Mouse (Mus musculus) midbrain, embryonic 16.5 days (tissue): ENCODE data around the gene 7420426K07Rik. TPM values are rescaled to one million over a fixed set of nuclear protein-coding genes. Genes with fewer than 3 reads are reported as not detected.

ENCODE experiments used
- ATAC-seq: fragments of 200-750 bp; cut with Nextera tagmentation; 2 replicates; pipeline ENCODE4 v1.8.0; 2017; ENCODE audit warnings: moderate TSS enrichment
- H3K27ac ChIP-seq: fragments of 300-500 bp; sonication (generic); 2 replicates; pipeline ENCODE4 v1.5.1; 2014; ENCODE audit warnings: mild to moderate bottlenecking, low read length, mixed read lengths
- H3K27me3 ChIP-seq: fragments of 300-500 bp; sonication (generic); 2 replicates; pipeline ENCODE4 v1.6.1; 2014; ENCODE audit warnings: low read depth, low read length, mixed read lengths; ENCODE audit not compliant: control insufficient read depth, insufficient read depth
- H3K36me3 ChIP-seq: fragments of 300-500 bp; sonication (generic); 2 replicates; pipeline ENCODE4 v1.6.1; 2014; ENCODE audit warnings: mild to moderate bottlenecking, low read length, moderate library complexity, mixed read lengths; ENCODE audit not compliant: control insufficient read depth, insufficient read depth
- H3K4me1 ChIP-seq: fragments of 300-500 bp; sonication (generic); 2 replicates; pipeline ENCODE4 v1.6.1; 2014; ENCODE audit warnings: mild to moderate bottlenecking, low read length, mixed read lengths; ENCODE audit not compliant: control insufficient read depth, insufficient read depth
- H3K4me2 ChIP-seq: fragments of 300-500 bp; sonication (generic); 2 replicates; pipeline ENCODE4 v1.6.1; 2014; ENCODE audit warnings: mild to moderate bottlenecking, low read length, mixed read lengths
- H3K4me3 ChIP-seq: fragments of 300-500 bp; sonication (generic); 2 replicates; pipeline ENCODE4 v1.5.1; 2014; ENCODE audit warnings: low read depth, mild to moderate bottlenecking, low read length, moderate library complexity, mixed read lengths
- H3K9ac ChIP-seq: fragments of 300-500 bp; sonication (generic); 2 replicates; pipeline ENCODE4 v1.6.1; 2014; ENCODE audit warnings: low read depth, low read length, mixed read lengths
- H3K9me3 ChIP-seq: fragments of 300-500 bp; sonication (generic); replicated peaks from 2 replicates; pipeline ENCODE4 v1.6.1; 2014; ENCODE audit warnings: mild to moderate bottlenecking, low read length, mixed read lengths; ENCODE audit not compliant: control insufficient read depth, poor library complexity, severe bottlenecking
- WGBS: fragments of 180-500 bp; shearing (Covaris S2); extraction: QIAGEN DNeasy Blood & Tissue Kit; methylation state at CpG from one replicate; pipeline ENCODE4 v1.1.7; 2014; 5-methylcytosine and 5-hydroxymethylcytosine counted together
- polyA plus RNA-seq: library from polyadenylated mRNA; unstranded; fragments of >200 nt; fragmentation: Nextera tagmentation; extraction: Ambion mirVana; gene quantifications from 2 replicates; pipeline ENCODE4 v1.2.1, GENCODE M21; 2015

The 7420426K07Rik gene
- not detected in 2 replicates for polyA plus RNA-seq

GRCm38 (mm10) chr9:98902819-98903218 is at the start of gene 7420426K07Rik:
Gene 7420426K07Rik (plus strand): TSS chr9:98903119.
- WGBS, result 92% methylated on average over 2 of the region's 2 CpGs

GRCm38 (mm10) chr9:98856210-98856609 is 46.7 kb upstream of the 7420426K07Rik start, which contains the start of gene Prr23a2:
Gene Prr23a2 (plus strand): TSS chr9:98856494.
- no peak within 1 kb of the TSS for H3K4me3 ChIP-seq
- no peak for ATAC-seq
- no peaks in the 10 kb centered on the region for H3K36me3 ChIP-seq
- no peaks in the 10 kb centered on the region for H3K9me3 ChIP-seq
- H3K9ac ChIP-seq, result no peak within 1 kb of the TSS
- H3K4me2 ChIP-seq, result no peak within 1 kb of the TSS
- H3K27me3 ChIP-seq, result no peaks in the 10 kb centered on the region
- no peak within 1 kb of the TSS for H3K27ac ChIP-seq
- 81% methylated on average over 18 of the region's 18 CpGs for WGBS
- H3K4me1 ChIP-seq, result no peaks in the 10 kb centered on the region

More at GRCm38 (mm10) chr9:98902819-98903218, at the start of gene 7420426K07Rik:
- Histone ChIP-seq H3K4me3 (no peak within 1 kb of the TSS), H3K27ac (no peak within 1 kb of the TSS), H3K9me3 (no peaks in the 10 kb centered on the region), H3K36me3 (no peaks in the 10 kb centered on the region), H3K9ac (no peak within 1 kb of the TSS), H3K4me2 (no peak within 1 kb of the TSS), H3K27me3 (no peaks in the 10 kb centered on the region), H3K4me1 (no peaks in the 10 kb centered on the region)
- ATAC-seq, result no peak

- Histone ChIP-seq H3K9me3 (no peaks in the 10 kb centered on the region), H3K4me2 (no peak overlapping the region), H3K27ac (no peak overlapping the region), H3K9ac (no peak overlapping the region), H3K4me3 (no peak overlapping the region), H3K36me3 (no peaks in the 10 kb centered on the region), H3K4me1 (no peaks in the 10 kb centered on the region), H3K27me3 (no peaks in the 10 kb centered on the region)
- WGBS, result 70% methylated on average over 3 of the region's 3 CpGs
- ATAC-seq, result no peak
Measured at GRCm38 (mm10) chr9:98863463-98863862, 39.5 kb upstream of the 7420426K07Rik start.

DNA sequence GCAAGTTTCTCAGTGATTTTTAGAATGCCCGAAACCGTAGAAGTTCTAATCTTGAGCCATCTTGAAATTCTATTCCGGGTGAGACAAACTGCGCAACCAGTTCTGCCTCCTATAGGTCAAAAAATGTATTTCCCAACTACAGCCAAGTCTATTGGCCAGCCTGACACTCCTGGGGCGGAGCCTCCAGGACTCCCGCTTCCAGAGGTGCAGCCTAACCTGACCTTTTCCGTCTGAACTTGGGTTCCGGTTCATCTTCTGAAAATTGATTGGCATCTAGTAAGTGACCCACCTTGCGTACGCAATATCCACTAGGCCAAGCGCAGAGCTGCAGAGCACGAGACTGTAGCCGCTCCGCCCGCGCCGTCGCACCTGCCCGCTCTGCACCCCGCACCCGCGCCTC is 38.3 kb upstream of the 7420426K07Rik start, which contains the start of gene Prr23a3:
Gene Prr23a3 (plus strand): TSS at position 197 of the 400 bp plus-strand sequence.
- Histone ChIP-seq H3K4me1 (no peaks in the 10 kb centered on the region), H3K36me3 (no peaks in the 10 kb centered on the region), H3K9me3 (no peaks in the 10 kb centered on the region), H3K4me3 (no peak within 1 kb of the TSS), H3K9ac (no peak within 1 kb of the TSS), H3K27me3 (no peaks in the 10 kb centered on the region), H3K4me2 (0 out of 2 replicates have a peak within 1 kb of the TSS, but pooled peaks have one; percentile 6), H3K27ac (no peak within 1 kb of the TSS)
- no peak for ATAC-seq
- 61% methylated on average over 22 of the region's 22 CpGs for WGBS

DNA sequence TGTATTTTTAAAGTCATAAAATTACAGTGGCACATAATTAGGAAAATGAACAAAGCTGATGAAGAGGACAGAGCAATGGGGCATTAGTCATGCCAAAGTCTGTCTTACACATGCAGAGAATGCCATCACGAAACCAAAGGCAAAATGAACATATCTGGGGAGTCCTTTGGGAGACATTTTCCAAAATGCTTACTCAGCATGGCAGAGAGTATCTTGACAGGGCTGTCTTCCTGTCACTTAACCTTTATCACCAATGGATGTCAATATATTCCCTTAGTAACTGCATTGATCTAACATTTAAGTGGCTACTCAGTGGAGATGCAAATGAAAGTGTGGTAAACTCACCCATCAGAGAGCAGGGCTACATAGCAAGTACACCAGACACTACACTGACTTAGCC is 1.4 kb upstream of the 7420426K07Rik start:
- H3K27ac ChIP-seq, result no peak overlapping the region
- no peaks in the 10 kb centered on the region for H3K27me3 ChIP-seq
- H3K9me3 ChIP-seq, result peaks cover 5% of the 10 kb centered on the region; the same call in 1 of the 2 replicates
- WGBS, result 82% methylated on average over 1 of the region's 1 CpGs
- no peaks in the 10 kb centered on the region for H3K36me3 ChIP-seq
- no peak overlapping the region for H3K9ac ChIP-seq
- H3K4me1 ChIP-seq, result no peaks in the 10 kb centered on the region
- H3K4me2 ChIP-seq, result no peak overlapping the region
- no peak overlapping the region for H3K4me3 ChIP-seq
- ATAC-seq, result no peak

DNA sequence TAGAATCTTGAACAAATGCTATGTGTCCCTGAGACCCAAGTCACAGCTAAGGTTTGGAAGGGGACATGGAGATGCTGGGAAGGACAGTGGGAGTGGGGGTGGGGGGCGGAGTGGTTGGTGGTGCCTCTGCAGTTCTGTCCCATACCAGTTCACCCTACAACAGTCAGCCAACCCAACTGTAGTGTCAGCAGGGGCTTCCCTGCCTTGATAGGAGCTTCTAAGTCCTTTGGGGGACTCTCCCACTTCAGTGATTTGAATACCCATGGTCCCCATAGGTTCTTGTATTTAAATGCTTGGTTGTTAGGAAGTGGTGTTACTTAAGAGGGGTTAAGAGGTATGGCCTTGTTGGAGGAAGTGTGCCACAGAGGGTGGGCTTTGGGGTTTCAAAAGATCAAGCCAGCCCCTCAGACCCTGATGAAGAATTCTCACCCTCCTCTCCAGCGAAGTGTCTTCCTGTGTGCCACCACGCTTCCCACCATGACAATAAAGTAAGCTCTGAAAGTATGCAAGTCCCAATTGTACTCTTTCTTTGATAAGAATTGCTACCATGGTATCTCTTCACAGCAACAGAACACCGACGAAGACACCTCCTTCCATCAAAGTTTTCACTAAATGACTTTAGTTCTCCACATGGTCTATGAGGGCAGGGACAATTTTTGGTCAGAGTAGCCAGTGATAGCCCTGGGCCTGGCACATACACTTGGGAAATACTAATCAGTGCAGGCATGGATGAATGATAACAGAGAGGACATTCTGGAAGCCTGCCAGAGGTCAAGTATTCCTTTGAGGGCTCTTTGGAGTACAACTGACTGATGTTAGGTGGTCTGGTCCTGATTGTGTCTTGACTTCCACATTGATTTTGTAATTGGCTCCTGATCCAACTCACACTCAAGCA is 18.0 kb downstream of the 7420426K07Rik start:
- no peak overlapping the region for H3K4me2 ChIP-seq
- no peak overlapping the region for H3K27ac ChIP-seq
- H3K9ac ChIP-seq, result no peak overlapping the region
- no peaks in the 10 kb centered on the region for H3K36me3 ChIP-seq
- H3K27me3 ChIP-seq, result no peaks in the 10 kb centered on the region
- no peak overlapping the region for H3K4me3 ChIP-seq
- 91% methylated on average over 5 of the region's 5 CpGs for WGBS
- H3K9me3 ChIP-seq, result no peaks in the 10 kb centered on the region
- no peaks in the 10 kb centered on the region for H3K4me1 ChIP-seq
- no peak for ATAC-seq

DNA sequence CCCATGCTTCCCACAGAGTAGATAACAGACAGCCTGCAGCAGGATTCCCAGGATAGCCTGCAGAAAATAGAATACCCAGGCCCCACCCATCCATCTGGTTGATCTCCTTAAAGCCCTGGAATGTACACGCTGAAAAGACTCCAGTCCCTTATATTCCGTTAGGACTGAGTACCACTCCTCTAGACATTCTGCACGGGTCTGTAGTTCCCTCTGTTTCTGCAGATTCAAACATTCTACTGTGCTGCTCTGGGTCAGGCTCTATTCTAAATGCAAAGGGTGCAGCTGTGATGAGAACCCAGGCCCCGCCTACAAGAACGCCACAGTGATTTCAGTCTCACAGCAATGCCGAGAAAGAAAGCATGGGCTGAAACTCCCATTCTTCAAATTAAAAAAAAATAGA is 20.2 kb downstream of the 7420426K07Rik start:
- H3K36me3 ChIP-seq, result no peaks in the 10 kb centered on the region
- 11% methylated on average over 6 of the region's 6 CpGs for WGBS
- H3K4me2 ChIP-seq, result no peak overlapping the region
- H3K27me3 ChIP-seq, result no peaks in the 10 kb centered on the region
- H3K9ac ChIP-seq, result no peak overlapping the region
- H3K27ac ChIP-seq, result no peak overlapping the region
- no peak overlapping the region for H3K4me3 ChIP-seq
- no peak for ATAC-seq
- no peaks in the 10 kb centered on the region for H3K4me1 ChIP-seq
- no peaks in the 10 kb centered on the region for H3K9me3 ChIP-seq

- no peaks in the 10 kb centered on the region for H3K9me3 ChIP-seq
- H3K4me3 ChIP-seq, result no peak overlapping the region
- H3K4me2 ChIP-seq, result no peak overlapping the region
- no peaks in the 10 kb centered on the region; the same call in 1 of the 2 replicates for H3K27me3 ChIP-seq
- WGBS, result 55% methylated on average over 6 of the region's 6 CpGs
- no peaks in the 10 kb centered on the region for H3K4me1 ChIP-seq
- no peak for ATAC-seq
- H3K36me3 ChIP-seq, result no peaks in the 10 kb centered on the region
- no peak overlapping the region for H3K27ac ChIP-seq
- H3K9ac ChIP-seq, result no peak overlapping the region
Measured at GRCm38 (mm10) chr9:98924183-98924582, 21.3 kb downstream of the 7420426K07Rik start.

DNA sequence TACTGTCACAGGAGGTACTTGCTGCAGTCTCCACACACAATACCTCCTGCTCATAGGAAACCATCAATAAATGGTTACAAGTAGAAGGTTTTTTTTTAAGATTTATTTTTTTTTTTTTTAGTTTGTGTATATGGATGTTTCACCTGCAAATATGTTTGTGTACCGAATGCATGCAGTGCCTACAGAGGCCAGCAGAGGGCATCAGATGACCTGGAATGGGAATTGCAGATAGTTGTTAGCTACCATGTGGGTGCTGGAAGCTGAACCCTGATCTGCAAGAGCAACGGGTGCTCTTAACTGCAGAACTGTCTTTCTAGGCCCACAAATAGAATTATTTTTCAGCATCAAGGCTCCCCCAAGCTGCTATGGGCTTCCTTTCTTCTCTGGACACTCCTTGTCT is 26.6 kb downstream of the 7420426K07Rik start:
- no peaks in the 10 kb centered on the region for H3K36me3 ChIP-seq
- no peak overlapping the region for H3K4me2 ChIP-seq
- 94% methylated on average over 2 of the region's 2 CpGs for WGBS
- ATAC-seq, result no peak
- H3K27ac ChIP-seq, result no peak overlapping the region
- H3K9ac ChIP-seq, result no peak overlapping the region
- no peaks in the 10 kb centered on the region for H3K9me3 ChIP-seq
- no peaks in the 10 kb centered on the region for H3K4me1 ChIP-seq
- no peaks in the 10 kb centered on the region; the same call in 1 of the 2 replicates for H3K27me3 ChIP-seq
- no peak overlapping the region for H3K4me3 ChIP-seq
